Mouse (Mus musculus) hindbrain, embryonic 14.5 days (tissue): ENCODE measurements at regions not wholly inside any gene's neighbourhood (a gene's known extent, or its start where the extent isn't known, plus 50 kb on each side); places are given as distances from the start of the nearest gene placed in this dataset.

Experiments
- ATAC-seq: fragments of 200-750 bp; cut with Nextera tagmentation; 2 replicates; pipeline ENCODE4 v1.8.0; 2017; ENCODE audit warnings: moderate number of reproducible peaks, mild to moderate bottlenecking, moderate TSS enrichment, moderate library complexity; ENCODE audit not compliant: low FRiP score
- DNase-seq: peaks from one replicate; pipeline ENCODE4 v3.0.0-alpha.2; 2015; ENCODE audit warnings: low spot score
- H3K27ac ChIP-seq: fragments of 300-500 bp; sonication (generic); 2 replicates; pipeline ENCODE4 v1.5.1; 2014; ENCODE audit warnings: mild to moderate bottlenecking, moderate library complexity
- H3K27me3 ChIP-seq: fragments of 300-500 bp; sonication (generic); 2 replicates; pipeline ENCODE4 v1.6.1; 2014; ENCODE audit warnings: mild to moderate bottlenecking, low read length, mixed read lengths; ENCODE audit not compliant: control insufficient read depth, insufficient read depth
- H3K36me3 ChIP-seq: fragments of 300-500 bp; sonication (generic); replicated peaks from 2 replicates; pipeline ENCODE4 v1.6.1; 2014; ENCODE audit not compliant: control insufficient read depth, insufficient read depth
- H3K4me1 ChIP-seq: fragments of 300-500 bp; sonication (generic); replicated peaks from 2 replicates; pipeline ENCODE4 v1.6.1; 2014; ENCODE audit warnings: antibody characterized with exemption, low read length, mixed read lengths; ENCODE audit not compliant: control insufficient read depth, insufficient read depth
- H3K4me2 ChIP-seq: fragments of 300-500 bp; sonication (generic); replicated peaks from 2 replicates; pipeline ENCODE4 v1.6.1; 2014; ENCODE audit warnings: mild to moderate bottlenecking, moderate library complexity
- H3K4me3 ChIP-seq: fragments of 300-500 bp; sonication (generic); replicated peaks from 2 replicates; pipeline ENCODE4 v1.5.1; 2014; ENCODE audit warnings: mild to moderate bottlenecking, low read length
- H3K9ac ChIP-seq: fragments of 300-500 bp; sonication (generic); 2 replicates; pipeline ENCODE4 v1.6.1; 2014
- H3K9me3 ChIP-seq: fragments of 300-500 bp; sonication (generic); 2 replicates; pipeline ENCODE4 v1.6.1; 2016; ENCODE audit warnings: low read length; ENCODE audit not compliant: control insufficient read depth
- WGBS: fragments of 180-500 bp; shearing (Covaris S2); extraction: QIAGEN DNeasy Blood & Tissue Kit; methylation state at CpG from one replicate; pipeline ENCODE4 v1.1.7; 2014; 5-methylcytosine and 5-hydroxymethylcytosine counted together

DNA sequence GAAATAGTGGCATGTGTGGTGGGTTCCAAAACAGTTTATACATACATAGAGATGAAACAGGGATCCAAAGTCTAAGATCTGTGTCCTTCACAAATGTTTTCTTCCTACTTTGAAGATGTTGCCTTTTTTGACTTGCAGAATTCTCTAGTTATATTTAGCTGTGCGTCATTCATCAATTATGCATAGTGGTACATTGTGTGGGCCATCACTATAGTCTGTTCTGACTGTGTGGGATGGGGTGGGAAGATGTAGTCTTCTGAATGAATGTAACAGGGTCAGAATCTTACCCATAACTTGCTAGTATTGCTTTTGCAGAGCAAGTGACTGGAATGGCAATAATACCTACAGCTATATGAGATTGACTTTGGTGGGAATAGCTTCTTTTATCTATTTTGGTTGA is 116.6 kb downstream of the Mettl11b start:
- DNase-seq, result no peak
- H3K4me1 ChIP-seq, result no peaks in the 10 kb centered on the region
- 100% methylated on average over 1 of the region's 1 CpGs for WGBS
- no peak overlapping the region for H3K27ac ChIP-seq
- ATAC-seq, result no peak
- no peaks in the 10 kb centered on the region for H3K9me3 ChIP-seq
- no peak overlapping the region for H3K9ac ChIP-seq
- H3K4me3 ChIP-seq, result no peak overlapping the region
- no peaks in the 10 kb centered on the region for H3K36me3 ChIP-seq
- no peaks in the 10 kb centered on the region for H3K27me3 ChIP-seq
- H3K4me2 ChIP-seq, result no peak overlapping the region

DNA sequence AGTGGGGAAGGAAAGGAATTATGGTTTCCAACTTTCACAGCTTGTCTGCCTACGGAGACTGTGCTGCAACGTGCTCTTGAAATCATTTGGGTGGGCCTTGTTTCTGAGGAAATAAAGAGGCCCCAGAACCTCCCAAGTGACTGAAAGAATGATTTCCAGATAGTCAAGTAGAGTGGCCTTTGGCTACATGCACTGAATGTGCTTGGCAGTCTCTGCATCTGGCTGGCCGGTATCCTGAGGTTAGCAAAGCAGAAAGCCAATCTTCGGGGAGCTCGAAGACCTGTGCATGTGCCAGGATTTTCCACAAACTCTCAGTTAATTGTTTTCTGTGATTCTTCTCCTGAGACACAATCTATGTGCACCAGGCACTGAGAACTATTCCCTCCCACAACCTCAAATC is 117.3 kb downstream of the Mettl11b start:
- no peak overlapping the region for H3K9ac ChIP-seq
- WGBS, result 52% methylated on average over 5 of the region's 5 CpGs
- H3K27ac ChIP-seq, result no peak overlapping the region
- no peak overlapping the region for H3K4me2 ChIP-seq
- H3K4me1 ChIP-seq, result no peaks in the 10 kb centered on the region
- ATAC-seq (no peak), DNase-seq (no peak)
- H3K36me3 ChIP-seq, result no peaks in the 10 kb centered on the region
- H3K4me3 ChIP-seq, result no peak overlapping the region
- no peaks in the 10 kb centered on the region for H3K27me3 ChIP-seq
- H3K9me3 ChIP-seq, result no peaks in the 10 kb centered on the region

DNA sequence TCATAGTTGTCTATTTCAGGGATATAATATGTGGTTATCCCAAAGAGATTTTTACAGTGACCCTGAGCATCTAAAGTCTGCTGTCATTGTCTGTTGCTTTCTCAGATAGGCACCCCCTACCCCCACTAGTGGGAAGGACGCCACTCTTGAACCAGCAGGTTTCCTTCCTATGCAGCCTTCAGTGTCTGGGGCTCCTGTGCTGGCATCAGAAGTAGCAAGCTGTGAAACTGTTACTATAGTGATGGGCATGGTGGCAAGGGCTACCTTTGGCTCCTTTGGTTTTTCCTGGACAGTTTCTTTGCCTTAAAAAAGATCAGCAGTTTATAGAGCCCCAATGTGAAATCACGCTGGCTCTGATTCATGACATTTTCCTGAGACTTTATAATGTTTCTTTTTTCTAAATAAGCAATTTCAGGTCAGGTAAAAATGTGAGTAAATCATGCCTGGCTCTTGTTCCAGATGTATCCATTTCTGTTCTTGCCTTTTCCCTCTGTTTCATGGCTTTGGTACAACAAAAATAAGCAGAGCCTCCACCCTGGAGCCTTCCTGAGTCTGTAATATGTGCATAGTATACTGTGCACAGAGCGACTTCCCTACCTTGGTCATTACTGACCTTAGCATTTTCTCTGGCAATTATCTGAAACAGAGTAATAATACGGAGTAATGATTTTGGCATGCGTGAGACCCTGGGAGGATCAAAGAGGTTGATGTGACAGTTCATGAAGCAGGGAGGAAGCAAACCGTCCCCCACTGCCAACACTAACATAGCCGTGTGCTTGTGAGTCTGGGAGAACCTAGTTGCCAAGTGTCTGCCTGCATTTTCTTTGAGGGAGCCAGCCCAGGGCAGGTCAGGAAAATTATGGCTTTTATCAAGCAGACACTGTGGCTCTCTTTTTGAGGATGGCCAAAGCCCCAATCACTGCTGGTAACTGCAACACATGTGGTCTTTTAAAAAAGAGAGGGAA is 124.8 kb downstream of the Mettl11b start:
- Histone ChIP-seq H3K4me3 (no peak overlapping the region), H3K36me3 (no peaks in the 10 kb centered on the region), H3K4me2 (no peak overlapping the region), H3K27ac (no peak overlapping the region), H3K4me1 (no peaks in the 10 kb centered on the region), H3K9ac (no peak overlapping the region), H3K9me3 (no peaks in the 10 kb centered on the region), H3K27me3 (no peaks in the 10 kb centered on the region)
- no peak for DNase-seq
- WGBS, result 72% methylated on average over 7 of the region's 7 CpGs
- ATAC-seq, result no peak

DNA sequence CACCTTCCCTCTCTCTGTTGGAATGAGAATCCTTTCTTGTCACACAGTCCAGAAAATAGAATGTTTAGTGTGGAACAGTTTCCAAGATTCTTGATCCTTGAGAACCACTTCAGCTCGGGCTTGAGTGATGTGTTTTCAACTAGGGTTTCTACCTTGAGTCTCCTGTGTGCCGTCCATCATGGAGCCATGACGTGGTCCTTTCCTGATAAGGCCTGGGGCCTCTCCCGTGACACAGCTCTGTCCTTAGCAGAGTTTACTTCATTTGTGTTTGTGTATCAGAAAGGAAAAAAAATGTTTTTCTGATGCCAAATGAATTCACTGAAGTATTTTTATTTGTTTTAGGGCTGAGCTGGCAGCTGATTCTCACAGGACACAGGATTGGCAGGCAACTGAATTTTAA is 148.6 kb downstream of the Mettl11b start:
- no peak overlapping the region for H3K9ac ChIP-seq
- H3K27me3 ChIP-seq, result no peaks in the 10 kb centered on the region
- no peak overlapping the region for H3K27ac ChIP-seq
- H3K4me1 ChIP-seq, result no peaks in the 10 kb centered on the region
- H3K4me2 ChIP-seq, result no peak overlapping the region
- H3K4me3 ChIP-seq, result no peak overlapping the region
- H3K36me3 ChIP-seq, result no peaks in the 10 kb centered on the region
- WGBS, result 88% methylated on average over 4 of the region's 4 CpGs
- ATAC-seq (no peak), DNase-seq (no peak)
- no peaks in the 10 kb centered on the region for H3K9me3 ChIP-seq

DNA sequence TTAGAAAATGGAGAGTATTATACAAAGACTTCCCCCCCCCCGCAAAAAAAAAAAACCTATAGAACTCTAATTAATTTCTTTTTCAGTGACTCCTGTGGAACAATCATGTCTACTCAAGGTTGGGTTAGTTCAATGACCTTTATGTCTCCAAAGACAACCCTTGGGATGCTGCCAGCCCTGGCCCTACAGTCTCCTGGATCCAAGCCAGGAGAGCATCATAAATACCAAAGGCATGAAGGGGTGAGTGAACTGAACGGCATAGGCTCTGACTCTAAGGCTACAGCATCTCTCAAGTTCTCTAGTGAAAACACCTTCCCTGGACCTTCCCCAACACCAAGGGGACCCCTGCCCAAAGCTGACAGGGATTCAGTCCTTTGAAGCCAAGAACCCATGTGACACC is 149.4 kb downstream of the Mettl11b start:
- Histone ChIP-seq H3K9ac (no peak overlapping the region), H3K36me3 (no peaks in the 10 kb centered on the region), H3K9me3 (no peaks in the 10 kb centered on the region), H3K4me3 (no peak overlapping the region), H3K4me1 (no peaks in the 10 kb centered on the region), H3K27me3 (no peaks in the 10 kb centered on the region), H3K27ac (no peak overlapping the region), H3K4me2 (no peak overlapping the region)
- no peak for ATAC-seq
- no peak for DNase-seq
- WGBS, result 74% methylated on average over 2 of the region's 2 CpGs

DNA sequence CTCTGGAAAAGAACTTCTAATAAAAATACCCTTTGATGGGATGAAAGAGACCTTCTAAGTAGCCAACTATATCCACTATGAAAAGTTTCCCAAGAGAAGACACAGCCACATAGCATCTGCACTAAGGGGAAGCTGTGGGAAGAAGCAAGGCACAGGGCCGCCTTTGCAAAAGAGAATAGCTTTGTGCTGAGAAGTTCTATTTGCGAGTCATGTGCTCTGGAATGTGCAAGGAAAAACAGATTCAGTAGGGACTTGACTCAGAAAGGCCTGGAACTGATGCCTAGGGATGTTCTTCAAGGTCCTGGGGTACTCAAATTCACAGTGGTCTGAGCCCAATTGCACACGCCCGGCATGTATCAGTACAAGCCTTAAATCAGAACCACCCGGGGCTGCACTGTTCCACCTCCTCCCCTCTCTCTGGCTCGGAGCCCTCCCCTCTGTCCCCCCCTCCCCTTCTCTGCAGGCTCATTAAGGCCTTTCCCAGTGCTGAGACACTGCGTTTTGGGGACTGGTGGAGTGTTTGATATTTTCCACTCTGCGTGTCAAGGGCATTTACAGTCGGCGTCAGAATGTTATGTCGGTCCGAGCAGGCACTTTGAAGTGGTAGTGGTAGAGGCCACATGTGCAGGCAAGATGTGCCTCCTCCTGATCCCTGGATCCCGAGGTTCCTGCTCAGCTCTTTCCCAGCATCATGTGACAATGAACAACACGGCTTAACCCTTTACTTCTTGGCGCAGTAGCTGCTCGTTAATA is 150.4 kb downstream of the Mettl11b start:
- no peaks in the 10 kb centered on the region for H3K36me3 ChIP-seq
- DNase-seq (no peak), ATAC-seq (no peak)
- H3K9ac ChIP-seq, result no peak overlapping the region
- no peak overlapping the region for H3K27ac ChIP-seq
- no peaks in the 10 kb centered on the region for H3K4me1 ChIP-seq
- no peaks in the 10 kb centered on the region for H3K9me3 ChIP-seq
- H3K27me3 ChIP-seq, result no peaks in the 10 kb centered on the region
- H3K4me2 ChIP-seq, result 0 out of 2 replicates have a peak overlapping the region, but pooled peaks have one; percentile 12
- no peak overlapping the region for H3K4me3 ChIP-seq
- WGBS, result 67% methylated on average over 16 of the region's 16 CpGs

DNA sequence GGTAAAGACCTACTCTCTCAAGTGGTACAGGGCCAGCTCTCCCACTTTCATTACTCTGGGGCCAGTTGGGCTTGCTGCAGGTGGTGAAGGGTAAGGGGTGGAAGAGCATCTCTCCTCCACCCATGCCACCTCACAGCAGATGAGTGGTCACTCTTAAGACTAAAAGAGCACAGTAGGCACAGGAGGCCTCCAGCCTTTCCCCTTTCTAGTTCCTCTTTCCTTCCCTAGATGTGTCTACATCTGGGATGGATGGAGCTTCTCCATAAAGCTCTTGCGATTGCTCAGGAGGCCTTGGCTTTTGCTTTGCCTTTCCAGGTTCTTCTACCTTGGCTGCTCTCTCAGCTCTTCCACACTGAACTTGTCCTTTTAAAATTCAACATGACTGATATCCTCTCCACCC is 151.5 kb downstream of the Mettl11b start:
- WGBS, result 100% methylated on average over 1 of the region's 1 CpGs
- H3K36me3 ChIP-seq, result no peaks in the 10 kb centered on the region
- DNase-seq, result no peak

DNA sequence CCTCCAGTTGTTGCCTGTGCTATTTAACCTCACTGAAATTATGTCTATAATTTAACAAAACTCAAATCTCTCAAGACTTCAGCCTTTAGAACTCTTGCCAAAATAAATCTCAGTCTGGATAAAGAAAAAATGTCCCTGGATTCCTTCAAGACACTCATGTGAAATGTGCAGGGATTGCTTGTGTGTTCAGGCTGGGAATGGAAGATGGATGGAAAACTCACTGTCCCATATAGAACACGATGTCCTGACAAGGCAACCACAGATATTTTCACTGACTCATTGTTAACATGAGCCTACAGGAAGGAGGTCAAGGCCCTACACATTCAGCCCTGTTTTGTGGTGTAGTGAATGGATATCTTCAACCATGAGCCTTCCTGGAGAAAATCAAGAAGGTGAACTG is 160.3 kb upstream of the Gorab start:
- H3K9ac ChIP-seq, result no peak overlapping the region
- no peak overlapping the region for H3K4me3 ChIP-seq
- DNase-seq (no peak), ATAC-seq (no peak)
- no peaks in the 10 kb centered on the region for H3K27me3 ChIP-seq
- H3K27ac ChIP-seq, result no peak overlapping the region
- H3K4me1 ChIP-seq, result no peaks in the 10 kb centered on the region
- no peaks in the 10 kb centered on the region for H3K9me3 ChIP-seq
- 76% methylated on average over 1 of the region's 1 CpGs for WGBS
- H3K36me3 ChIP-seq, result no peaks in the 10 kb centered on the region
- H3K4me2 ChIP-seq, result no peak overlapping the region

More for the DNA sequence above, 151.5 kb downstream of the Mettl11b start:
- Histone ChIP-seq H3K9ac (no peak overlapping the region), H3K4me1 (no peaks in the 10 kb centered on the region), H3K4me2 (no peak overlapping the region), H3K27me3 (no peaks in the 10 kb centered on the region), H3K4me3 (no peak overlapping the region), H3K27ac (no peak overlapping the region), H3K9me3 (no peaks in the 10 kb centered on the region)
- ATAC-seq, result no peak

DNA sequence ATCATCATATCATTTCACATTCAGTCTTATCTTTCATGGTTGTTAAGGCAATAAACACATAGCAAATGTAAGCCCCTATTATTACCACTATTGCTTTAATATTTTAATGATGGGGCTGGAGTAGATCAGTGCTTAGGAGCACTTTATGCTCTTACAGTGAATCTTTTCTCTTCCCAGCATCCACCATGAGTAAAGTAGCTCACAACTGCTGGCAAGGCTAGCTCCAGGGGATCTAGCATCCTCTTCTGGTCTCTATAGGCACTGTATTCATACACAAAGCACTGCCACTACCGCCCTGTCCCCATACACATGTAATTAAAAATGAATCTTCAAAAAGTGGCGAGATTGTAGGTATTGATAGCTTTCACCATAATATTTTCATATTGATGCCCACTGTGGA is 159.6 kb upstream of the Gorab start:
- Histone ChIP-seq H3K9me3 (no peaks in the 10 kb centered on the region), H3K27ac (no peak overlapping the region), H3K36me3 (no peaks in the 10 kb centered on the region), H3K4me1 (no peaks in the 10 kb centered on the region), H3K4me3 (no peak overlapping the region), H3K9ac (no peak overlapping the region), H3K27me3 (no peaks in the 10 kb centered on the region), H3K4me2 (no peak overlapping the region)
- 91% methylated on average over 2 of the region's 2 CpGs for WGBS
- ATAC-seq (no peak), DNase-seq (no peak)
